Mouse (Mus musculus) heart, postnatal 14 days (tissue): ENCODE measurements around the gene Jmjd6. TPM values are rescaled to one million over a fixed set of nuclear protein-coding genes. Genes with fewer than 3 reads are reported as not detected.

Source experiments
- DNase-seq, 2 experiments: peaks; one replicate each; pipeline ENCODE4 v3.0.0; 2021 to 2022
- intact Hi-C: fragments of 180-260 bp; cut with DNase I; formaldehyde crosslinking; loops from one replicate; pipeline ENCODE4 v1.15.1; 2025
- long read RNA-seq, 2 experiments: library from polyadenylated mRNA; stranded (forward); transcript quantifications; one replicate each; pipeline ENCODE4 v2.0.0; 2021
- total RNA-seq, 2 experiments: library from RNA; stranded (reverse); gene quantifications; 2 replicates each; pipeline ENCODE4 v1.2.3; 2021

The Jmjd6 gene
- 10 to 100 TPM; 34.4 to 37.3 TPM for total RNA-seq
- long read RNA-seq, experiment 1, transcript Jmjd6-201 (6 exons, 1,668 nt): major isoform, 38 of 65 reads
- long read RNA-seq, experiment 1, partial matches to known transcripts: 4 of 65 reads
- long read RNA-seq, experiment 1, other reads (novel, unspliced or antisense): 22 of 65 reads
- long read RNA-seq, experiment 2, transcript Jmjd6-201 (6 exons, 1,668 nt): major isoform, 22 of 43 reads
- long read RNA-seq, experiment 2, partial matches to known transcripts: 0 of 43 reads
- long read RNA-seq, experiment 2, other reads (novel, unspliced or antisense): 21 of 43 reads

DNA sequence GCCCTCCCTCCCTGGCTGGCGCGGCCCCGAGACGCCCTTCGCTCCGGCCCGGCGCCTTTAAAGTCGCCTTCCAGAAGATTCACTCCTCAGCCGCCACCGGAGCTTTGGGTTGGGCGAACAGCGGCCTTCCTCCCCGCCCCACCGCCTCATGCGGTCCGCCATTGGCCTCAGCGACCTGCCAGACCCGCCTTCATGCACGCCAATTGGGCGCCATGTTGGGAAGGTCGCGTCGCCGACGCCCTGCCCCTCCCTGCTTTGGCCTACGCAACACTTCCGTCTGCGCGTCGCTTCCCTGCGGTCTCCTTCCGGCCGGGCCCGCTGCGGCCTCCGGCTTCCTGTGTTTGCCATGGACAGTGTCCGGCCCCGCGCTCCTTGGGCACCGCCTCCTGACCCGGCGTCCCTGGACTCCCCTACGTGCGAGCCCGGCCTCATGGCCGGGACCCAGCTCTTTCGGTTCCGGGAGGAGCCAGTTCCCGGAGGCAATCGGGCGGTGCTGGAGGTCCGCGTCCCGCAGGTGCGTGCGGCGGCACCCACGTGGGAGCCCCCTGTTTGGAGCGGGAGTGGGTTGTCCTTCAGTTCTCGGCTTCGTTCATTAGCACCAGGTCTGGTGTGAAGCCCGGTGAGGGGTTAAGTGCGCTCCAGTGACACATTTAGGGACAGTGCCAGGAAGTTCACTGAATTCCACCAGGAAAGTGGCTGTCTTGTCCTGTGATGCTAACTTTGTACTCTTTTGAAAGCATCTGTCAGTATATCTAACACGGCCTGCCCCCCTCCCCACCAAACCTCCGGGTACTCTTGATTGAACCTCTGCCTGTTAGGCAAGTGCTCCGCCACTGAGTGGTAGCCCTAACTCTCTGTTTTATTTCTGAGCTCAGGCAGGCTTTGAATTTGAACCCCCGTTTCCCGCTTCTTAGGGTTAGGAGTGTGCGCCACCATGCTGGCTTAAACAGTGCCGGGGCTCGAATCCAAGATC lies at the start of gene Jmjd6, which contains the start of gene Mettl23:
TSS of gene Jmjd6 (minus strand) at position 189 of the 973 bp plus-strand sequence.
TSS of gene Mettl23 (plus strand) at position 18 of the 973 bp plus-strand sequence.
- DNase-seq: peak; percentile 97
- intact Hi-C loops: loop anchor here (2.0 kb wide), 1 partner anchor 15 kb away; the partner anchor contains the start of gene Mxra7

DNA sequence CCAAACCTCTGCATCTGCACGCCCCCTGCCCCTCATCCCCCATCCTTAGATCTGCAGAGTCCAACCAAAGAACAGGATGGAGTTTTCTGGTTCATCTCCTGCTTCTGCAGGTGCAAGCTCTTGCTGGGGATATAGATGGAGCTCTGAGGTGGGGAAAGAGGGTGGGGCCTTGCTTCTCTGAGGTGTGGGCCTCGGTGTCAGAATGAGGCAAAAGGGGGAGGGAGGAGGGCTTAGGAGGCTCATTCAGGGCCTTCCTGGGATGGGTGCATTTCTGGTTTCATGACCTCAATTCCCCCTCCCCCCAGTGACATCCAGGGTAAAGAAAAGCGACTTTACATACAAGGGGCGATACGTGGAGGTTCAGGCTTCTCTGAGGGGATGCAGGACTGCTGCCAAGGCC lies 43.9 kb upstream of the Jmjd6 start:
- no peak for DNase-seq
- intact Hi-C loops: no loop called here

DNA sequence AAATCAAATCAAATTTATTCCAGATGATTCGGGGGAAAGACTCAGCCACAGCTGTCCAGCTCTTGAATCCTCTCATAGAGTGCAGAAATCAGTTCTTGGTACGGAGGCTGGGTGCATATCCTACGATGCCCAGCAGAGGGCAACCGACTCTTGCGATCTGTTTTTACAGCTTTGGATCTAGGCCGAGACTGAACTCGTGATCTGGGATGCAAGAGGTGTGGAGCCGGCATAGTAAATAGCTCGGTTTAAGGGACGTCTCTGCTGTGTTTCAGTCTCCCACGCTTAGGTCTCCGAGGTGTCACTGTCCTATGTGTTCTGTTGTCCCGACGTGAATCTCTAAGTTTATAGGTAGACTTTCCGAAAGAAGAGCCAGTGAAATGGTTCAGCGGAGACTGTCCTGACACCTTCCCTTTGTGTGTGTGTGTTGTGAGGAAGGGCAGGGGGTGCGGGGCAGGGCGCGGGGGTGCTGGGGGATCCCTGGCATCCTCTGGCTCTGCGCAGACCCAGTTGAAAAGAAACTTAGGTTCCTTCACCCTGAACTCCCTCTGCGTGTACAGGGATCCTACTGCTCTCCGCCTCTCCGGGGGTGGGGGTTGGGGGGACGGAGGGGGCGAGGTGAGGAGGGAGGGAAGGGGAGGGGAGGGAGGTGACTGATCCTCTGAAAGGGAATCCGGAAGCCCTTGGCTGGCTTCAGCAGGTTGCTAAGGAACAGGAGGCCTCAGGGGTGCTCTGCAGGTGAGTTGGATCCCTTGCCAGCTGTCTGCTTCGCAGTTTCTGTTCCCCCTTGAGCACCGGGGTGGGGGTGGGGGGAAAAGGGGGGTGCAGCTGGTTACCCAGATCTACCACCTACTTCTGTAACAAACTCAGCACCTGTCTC lies 42.3 kb upstream of the Jmjd6 start:
- intact Hi-C loops: loop anchor here (2.0 kb wide), 1 partner anchor 171 kb away; no protein-coding TSS in a partner anchor
- peak; percentile 75 to 85 for DNase-seq

DNA sequence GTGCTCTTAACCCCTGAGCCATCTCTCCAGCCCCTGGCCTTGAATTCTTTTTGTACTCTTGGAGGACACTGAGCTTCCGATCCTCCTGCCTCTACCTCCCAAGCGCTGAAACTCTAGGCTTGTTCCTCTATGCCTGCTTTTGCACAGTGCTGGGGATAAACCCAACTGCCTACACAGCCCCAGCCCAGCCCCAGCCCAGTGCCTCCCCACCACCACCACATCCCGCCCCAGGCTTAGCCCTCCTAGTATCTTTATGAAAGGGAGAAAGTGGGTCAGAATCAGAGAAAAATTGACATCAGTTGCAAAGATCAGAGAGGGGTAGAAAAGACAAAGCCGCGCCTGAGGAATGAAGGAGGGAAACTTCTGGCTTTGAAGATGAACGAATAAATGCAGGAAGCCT lies 40.8 kb upstream of the Jmjd6 start:
- intact Hi-C loops: loop anchor here (2.0 kb wide), 1 partner anchor 173 kb away; no protein-coding TSS in a partner anchor
- no peak for DNase-seq

DNA sequence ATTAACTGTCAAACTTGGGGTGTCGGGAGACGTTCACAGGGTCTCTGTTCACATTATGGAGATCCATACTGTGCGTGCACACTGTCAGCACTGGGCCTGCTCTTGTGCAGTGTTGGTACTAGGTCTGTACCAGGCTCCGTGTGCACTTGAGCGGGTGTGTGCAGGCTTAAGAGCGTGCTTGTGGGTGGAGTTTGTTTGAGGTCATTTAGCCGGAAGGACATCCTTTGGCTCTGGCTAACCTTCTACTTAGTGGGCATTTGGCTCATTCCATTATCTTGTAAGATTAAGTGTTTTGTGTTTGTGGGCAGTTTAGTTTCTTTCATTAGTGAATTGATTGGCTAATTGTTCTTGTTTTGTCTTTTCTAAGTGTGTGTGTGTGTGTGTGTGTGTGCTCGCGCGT lies 39.2 kb upstream of the Jmjd6 start:
- intact Hi-C loops: no loop called here
- no peak for DNase-seq

DNA sequence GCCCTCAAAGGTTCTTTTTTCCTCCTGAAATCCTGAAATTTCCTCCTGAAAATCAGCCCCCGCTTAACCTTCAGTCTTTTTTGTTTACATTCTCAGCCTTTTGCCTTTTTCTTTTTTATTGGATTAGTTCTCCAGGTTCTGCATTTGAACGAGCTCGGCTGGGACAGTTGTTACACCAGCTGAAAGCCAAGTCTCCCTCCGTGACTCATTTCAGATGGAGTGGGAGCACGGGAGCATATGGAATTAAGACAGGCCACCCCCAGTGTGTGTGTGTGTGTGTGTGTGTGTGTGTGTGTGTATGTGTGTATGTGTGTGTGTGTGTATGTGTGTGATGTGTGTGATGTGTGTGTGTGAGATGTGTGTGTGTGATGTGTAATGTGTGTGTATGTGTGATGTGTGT lies 38.2 kb upstream of the Jmjd6 start:
- intact Hi-C loops: no loop called here

DNA sequence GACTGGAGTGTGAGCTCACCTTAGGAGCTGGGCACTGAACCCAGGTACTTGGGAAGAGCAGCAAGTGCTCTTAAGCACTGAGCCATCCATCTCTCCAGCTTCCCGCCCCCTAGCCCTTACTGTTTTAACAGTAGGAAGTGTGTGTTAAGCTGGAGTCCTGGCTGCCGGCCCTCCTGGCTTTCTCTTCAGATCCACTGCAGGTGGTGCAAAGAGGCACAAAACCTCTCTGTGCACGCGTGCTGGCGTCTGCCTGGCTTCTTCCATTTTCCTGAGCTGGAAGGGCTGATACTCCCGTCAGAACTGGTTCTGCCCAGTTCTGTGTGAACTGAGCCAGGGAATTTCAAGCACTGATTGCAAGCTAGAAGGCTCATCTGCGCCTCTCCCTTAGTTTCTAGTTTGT lies 37.6 kb upstream of the Jmjd6 start:
- intact Hi-C loops: no loop called here
- no peak for DNase-seq

More for the DNA sequence above, 38.2 kb upstream of the Jmjd6 start:
- DNase-seq: no peak

DNA sequence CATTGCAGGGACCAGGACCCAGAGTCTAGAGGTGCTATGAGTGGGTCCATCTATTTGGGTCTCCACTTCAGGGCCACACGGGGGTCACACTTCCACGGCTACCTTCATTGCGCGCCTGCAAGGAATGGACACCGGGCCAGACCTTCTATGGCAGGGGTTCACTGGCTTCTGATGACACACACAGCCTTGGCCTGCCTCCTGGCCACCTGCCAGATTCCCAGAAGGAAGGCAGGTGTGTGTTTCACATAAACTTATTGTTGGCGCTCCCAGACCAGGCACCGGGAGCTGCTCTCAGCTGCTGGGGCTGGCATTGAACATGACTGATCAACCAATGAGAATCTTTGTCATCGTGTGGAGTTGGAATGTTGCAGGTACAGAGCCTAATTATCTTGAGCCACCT lies 35.2 kb upstream of the Jmjd6 start:
- intact Hi-C loops: no loop called here

DNA sequence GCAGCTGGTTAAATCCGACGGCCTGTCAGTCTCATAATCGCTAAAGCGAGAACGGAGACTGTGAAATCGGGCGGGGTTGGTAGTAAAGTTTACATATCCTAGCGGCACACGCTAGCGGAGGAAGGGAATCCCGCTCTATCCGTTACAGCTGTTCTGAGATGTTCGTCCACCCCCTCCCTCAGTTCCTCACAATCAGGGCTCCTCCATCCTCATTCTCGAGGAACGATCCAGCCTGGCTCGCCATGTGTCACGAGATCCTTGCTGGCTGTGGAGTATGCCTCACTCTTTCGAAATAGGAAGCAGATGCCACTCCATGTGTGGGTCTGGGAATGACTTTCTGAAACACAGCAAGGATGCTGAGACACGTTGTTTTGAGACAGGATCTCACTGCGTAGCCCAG lies 30.7 kb upstream of the Jmjd6 start:
- DNase-seq: no peak
- intact Hi-C loops: no loop called here

More for the DNA sequence above, 35.2 kb upstream of the Jmjd6 start:
- DNase-seq: no peak

DNA sequence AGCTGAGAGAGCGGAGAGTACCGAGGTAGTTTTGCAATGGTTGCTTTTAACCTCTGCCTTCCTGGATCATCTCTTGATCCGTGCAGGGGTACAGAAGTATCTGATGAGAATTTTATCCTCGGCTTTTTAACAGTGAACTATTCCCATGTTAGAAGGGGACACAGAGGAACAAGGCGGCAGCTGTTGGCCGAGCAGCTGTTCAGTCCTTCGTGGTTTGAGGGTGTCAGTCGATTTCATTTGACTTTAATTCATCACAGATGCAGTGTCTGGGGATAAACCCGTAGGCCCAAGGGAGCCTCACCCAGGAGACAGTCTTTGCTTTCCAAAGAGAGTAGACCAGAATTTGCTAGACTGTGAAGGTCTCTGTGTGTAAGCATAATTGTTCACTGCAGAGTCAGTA lies 28.3 kb upstream of the Jmjd6 start:
- no peak for DNase-seq
- intact Hi-C loops: no loop called here

DNA sequence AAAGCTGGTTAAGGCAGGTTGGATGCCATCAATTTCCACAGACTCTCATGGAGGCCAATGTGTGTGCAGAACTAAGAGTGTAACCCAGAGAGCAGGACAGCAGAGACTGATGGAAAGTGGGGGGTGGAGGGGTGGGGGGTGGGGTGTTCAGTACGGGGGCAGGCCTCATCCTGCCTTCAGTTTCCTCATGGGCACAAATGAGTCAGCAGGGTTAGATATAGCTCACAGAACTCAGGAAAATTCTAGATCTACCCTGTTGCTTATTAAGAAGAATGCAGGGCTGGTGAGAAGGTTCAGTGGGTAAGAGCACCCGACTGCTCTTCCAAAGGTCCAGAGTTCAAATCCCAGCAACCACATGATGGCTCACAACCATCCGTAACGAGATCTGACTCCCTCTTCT lies 26.4 kb upstream of the Jmjd6 start:
- intact Hi-C loops: no loop called here
- DNase-seq: no peak

DNA sequence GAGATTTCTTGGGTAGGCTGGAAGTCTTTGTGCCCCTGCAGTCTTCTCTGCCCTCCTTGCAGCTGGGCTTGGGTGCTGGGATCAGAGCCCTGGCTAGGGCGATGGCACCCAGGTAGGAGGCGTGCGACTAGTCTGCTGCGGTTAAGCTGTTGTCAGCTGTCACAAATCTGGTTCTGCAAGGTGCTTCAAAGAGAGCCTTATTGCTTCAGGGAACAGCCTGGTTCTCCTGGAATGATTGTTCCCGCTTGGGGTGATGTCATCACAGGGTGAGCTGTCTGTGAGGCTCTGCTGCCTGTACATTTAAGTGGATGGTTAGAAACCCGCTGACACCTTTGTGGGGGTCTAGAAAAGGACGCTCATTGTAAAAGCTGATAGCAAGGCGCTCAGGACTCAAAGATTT lies 26.0 kb upstream of the Jmjd6 start:
- no peak for DNase-seq
- intact Hi-C loops: no loop called here

DNA sequence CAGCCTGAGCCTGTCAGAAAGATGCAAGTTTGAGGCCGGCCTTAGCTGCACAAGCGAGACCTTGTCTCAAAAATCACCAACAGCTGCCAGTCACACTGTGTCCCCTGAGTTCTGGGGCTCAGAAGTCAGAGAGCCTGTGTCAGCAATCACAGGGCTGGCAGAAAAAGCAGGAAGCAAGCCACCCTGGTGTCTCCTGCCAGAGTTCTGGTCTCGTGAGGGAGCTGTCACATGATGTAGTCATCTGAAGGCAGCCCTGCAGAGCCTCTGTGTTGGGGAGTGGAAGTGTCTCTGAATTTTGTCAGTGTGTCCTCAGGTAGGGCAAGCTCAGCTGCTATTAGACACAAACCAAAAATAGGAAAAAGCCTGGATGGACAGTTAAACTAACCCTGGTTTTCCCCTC lies 24.9 kb upstream of the Jmjd6 start:
- peak; percentile 58 to 75 for DNase-seq
- intact Hi-C loops: no loop called here

DNA sequence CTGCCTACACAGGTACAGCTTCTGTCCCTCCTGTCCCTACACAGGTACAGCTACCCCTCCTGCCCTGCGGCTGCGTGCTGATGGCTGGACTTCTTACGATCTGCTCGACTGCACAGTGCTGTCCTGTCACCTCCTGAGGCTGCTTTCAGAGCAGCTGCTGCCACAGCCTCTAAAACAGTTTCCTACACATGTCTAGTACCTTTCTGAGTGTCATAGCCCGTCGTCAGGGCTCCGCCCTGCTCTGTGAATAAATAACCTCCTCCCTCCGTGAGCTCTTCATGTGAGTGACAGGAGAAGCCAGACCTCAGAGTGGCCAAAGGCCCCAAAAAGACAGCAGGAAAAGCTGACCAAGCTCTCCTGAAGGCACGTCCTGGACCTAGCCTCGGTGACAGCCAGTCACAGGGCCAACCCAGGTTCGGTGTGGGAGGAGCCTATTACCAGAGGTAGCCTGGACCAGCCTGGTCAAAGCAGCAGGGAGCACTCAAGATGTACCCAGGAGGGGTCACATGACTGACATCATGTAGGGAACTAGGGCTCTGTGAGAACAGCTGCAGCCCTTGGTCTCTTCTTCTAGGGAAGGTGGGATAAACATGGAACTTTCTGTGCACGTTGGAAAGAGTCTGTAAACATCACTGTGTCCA lies 22.8 kb upstream of the Jmjd6 start:
- intact Hi-C loops: no loop called here
- DNase-seq: no peak

DNA sequence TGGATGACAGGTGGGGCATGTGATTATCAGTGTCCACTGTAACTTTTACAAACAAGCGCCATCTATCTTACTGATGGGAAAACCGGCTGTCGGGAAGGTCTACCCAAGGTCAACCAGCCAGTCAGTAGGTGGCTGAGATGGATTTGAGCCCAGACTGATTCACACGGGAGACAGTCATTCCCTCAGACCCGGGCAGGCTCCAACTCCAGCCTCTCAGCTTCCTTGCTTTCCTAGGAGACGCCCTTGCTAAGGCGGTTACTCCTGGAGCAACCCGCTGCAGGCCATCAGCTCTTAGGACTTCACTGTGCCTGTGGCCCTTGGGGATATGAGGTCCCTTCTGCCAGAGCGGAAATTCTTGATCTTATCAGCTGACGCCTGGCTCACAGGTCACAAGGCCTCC lies 21.2 kb upstream of the Jmjd6 start:
- intact Hi-C loops: no loop called here
- DNase-seq: peak; percentile 27 to 30

DNA sequence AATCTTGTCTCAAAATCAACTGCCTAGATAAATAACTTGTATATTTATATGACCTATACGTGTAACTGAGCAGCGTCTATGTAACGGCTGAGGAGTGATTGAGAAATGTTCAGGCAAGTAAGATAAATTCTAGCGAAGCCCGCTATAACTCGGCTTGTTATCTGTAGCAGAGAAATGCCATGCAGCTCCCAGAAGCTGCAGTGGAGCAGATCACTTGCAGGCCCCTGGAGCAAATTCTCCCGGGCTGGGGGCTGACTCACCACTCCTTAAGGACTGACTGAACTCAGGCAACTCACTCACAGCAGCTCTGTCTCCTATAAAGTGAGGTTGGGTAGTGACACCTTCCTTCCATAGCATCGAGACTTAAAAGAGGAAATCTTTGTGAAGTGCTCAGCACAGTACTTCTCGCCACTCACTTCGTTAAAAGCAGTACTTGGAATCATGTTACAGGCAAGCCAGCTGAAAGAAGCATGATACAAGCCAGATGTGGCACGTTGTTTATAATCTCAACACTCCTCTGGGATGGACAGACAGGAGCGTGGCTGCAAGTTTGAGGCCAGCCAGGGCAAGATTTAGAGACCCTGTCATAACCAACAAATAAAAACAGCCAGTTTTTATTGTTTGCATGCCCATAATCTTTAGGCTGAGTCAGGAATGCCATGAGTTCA lies 14.1 kb upstream of the Jmjd6 start:
- intact Hi-C loops: no loop called here
- DNase-seq: no peak

DNA sequence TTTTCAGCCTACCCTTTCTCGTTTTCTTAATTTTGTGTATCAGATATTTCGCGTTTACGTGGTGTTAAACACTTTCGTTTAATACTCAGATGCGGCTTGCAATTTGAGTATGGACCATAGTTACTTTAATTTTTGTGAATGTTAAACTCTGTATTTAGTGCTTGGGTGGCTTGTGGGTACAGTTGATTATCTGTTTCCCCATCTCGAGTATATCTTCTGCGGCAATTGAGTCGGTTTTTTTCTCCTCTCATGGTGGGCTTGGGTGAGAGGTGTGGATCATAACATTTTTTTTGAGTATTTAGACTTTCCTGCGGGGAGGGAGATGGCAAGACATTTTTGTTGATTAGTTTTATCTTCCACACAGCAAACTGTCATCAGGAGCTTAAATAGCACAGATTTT lies 11.0 kb upstream of the Jmjd6 start:
- intact Hi-C loops: no loop called here
- no peak for DNase-seq

DNA sequence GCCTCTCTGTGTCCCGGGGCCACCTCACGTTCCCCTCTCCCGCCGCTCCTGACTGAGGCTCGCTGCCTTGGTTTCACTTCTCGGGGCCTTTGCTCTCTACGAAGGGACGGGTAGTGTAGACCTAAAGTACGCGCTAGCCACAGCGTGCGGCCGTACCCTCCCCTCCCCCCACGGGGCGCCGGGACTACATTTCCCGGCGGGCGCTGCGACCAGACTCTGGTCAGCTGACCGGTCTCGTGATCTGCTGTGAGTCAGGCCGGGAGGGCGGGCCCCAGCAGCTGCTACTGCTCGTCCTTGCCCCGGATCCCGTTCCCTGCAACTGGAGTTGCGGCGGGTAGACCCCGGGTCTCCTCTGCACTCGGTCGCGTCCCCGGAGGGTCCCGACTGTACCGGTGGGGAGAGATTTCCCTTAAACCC lies 10.3 kb upstream of the Jmjd6 start:
- intact Hi-C loops: no loop called here
- DNase-seq: peak; percentile 97 to 98

DNA sequence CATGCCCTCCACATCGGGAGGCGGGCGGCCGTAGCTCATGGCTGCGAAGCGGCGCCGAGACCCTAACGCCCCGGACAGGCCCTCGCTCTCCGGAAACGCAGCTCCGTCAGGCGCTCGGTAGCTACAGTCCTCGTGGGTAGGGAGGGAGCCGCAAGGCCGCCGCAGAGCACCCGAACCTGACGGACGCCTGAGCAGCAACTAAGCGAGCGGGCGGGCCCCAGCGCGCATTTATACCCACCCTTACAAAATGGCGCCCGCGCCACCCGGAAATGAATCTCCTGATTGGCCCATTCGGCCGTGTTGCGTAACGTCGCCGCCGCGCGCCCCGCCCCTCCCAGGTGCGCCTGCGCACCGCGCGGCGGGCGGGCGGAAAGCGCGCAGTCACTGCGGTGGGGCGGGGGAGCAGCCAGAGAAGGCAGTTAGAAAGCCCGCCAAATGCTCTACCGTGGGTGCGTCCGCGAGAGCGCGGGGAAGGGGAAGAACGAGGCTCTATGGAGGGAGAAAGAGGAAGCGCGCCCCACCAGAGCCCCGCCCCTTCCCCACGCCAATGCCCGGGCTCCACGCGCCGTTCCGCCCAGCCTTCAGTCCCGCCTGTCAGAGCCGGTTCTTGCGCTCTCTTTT lies 9.8 kb upstream of the Jmjd6 start, which contains the start of gene Srsf2:
TSS of gene Srsf2 (minus strand) at position 204 of the 621 bp plus-strand sequence.
- peak; percentile 97 to 98 for DNase-seq
- intact Hi-C loops: no loop called here
